Mouse (Mus musculus) cerebellum, adult 9-11 months (tissue): ENCODE measurements around the gene Alkbh3.
A peak's percentile ranks its signal among the peaks of the same experiment; 100 is the strongest.

Experiments
- DNase-seq: peaks from one replicate; pipeline ENCODE4 v3.0.0; 2022

Alkbh3 gene

GRCm38 (mm10) chr2:93992259-93992658 is 18.3 kb downstream of the Alkbh3 start:
- DNase-seq, result no peak

- DNase-seq, result no peak
Observed at GRCm38 (mm10) chr2:93991336-93991735, 19.3 kb downstream of the Alkbh3 start.

- no peak for DNase-seq
Observed at GRCm38 (mm10) chr2:93988440-93988839, 22.2 kb downstream of the Alkbh3 start.

GRCm38 (mm10) chr2:93982457-93983235 is 28.0 kb downstream of the Alkbh3 start:
- DNase-seq, result no peak

DNA sequence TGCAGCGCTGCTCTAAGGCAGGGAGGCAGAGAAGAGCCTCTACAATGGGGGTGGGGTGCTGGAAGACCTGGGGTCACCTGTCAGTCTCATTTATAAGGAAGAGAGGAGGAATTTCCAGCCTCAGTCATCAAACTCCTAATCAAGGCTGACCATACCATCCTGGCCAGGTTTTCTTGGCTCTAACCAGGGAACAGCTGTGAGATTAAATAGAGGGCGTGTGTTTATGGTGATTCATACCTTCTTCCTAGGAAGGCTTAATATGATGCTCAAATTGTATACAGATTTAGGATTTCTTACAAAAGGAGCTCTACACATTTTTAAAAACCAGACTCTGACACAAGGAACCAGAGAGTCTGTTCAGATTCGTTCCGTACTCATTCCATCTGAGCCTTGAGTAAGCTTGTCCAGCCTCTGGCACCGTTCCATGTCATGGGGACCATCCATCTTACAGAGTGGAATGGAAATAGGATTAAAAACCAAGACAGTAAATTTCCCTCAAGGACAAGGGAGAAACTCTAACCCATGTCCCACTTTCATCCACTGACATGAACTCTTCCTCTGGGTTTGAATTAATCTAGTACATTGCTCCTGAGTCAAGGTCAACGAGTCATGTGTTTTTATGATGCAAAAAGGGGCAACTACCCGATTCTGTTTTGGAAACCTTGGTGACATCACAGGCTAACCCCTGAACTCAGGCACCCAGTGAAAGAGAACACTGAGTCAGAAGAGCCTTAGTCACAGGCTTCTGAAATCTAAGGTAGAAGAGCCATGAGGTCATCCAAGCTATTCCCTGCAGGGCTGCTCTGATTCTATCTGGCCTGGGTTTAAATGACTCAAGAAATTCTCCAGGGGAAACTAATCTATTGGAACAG is 31.1 kb downstream of the Alkbh3 start:
- peak; percentile 35 for DNase-seq

GRCm38 (mm10) chr2:93976436-93977252 is 34.0 kb downstream of the Alkbh3 start:
- peak; percentile 61 for DNase-seq

- DNase-seq, result no peak
Observed at GRCm38 (mm10) chr2:93975526-93976435, 34.8 kb downstream of the Alkbh3 start.

- no peak for DNase-seq
Observed at GRCm38 (mm10) chr2:93975041-93975440, 35.6 kb downstream of the Alkbh3 start.

GRCm38 (mm10) chr2:93971647-93972046 is 39.0 kb downstream of the Alkbh3 start:
- no peak for DNase-seq

DNA sequence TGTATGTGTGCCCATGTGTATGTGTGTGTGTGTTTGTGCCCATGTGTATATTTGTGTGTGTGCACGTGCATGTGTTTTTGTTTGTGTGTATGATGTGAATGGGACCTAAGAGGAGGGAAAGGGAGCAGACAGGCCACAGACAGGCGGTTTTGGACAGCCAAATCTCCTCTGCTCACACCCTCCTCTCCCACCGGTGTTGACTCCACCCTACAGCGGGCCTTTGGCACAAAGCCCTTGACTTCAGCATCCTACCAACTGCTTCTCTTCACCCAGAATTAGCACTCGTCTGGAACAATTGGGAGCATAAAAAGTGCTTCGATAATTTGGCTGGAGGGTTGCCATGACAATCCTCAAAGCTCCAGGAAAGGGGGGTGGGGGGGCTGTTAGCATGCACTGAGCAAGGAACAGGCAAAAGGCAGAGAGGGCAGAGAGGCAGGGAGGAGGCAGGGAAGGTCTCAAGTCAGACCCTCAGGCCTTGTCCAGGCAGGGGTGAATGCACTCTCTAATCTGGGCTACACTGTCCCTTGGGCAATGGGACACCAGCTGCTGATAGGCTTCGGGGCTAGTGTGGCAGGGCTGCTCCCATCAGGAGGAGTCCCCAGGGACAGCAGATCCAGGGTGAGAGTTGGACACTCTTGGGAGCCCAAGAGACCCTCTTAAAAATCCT is 46.0 kb downstream of the Alkbh3 start:
- DNase-seq, result peak; percentile 63

DNA sequence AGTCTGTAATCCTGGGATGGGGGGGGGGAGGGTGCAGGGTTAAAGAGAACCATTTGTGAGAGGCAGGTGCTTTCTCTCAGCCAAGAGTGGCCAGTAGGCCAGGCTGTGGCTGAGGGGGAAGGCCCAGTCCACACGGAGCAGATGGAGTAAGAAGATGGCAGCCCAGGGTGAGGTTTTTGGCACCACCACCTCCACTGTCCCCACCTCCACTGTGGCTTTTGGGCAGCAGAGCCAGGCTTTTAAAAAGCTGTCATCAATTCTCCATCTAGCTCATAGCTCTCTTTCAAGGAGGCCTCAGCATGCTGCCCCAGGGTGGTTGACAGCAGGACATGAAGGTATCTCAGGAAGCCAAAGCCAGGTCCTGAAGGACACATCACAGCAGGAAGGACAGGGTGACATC is 46.8 kb downstream of the Alkbh3 start:
- DNase-seq, result peak; percentile 69

GRCm38 (mm10) chr2:93961716-93962115 is 48.9 kb downstream of the Alkbh3 start:
- DNase-seq, result peak; percentile 94

- DNase-seq, result no peak
Observed at GRCm38 (mm10) chr2:93959346-93959745, 51.3 kb downstream of the Alkbh3 start.

- DNase-seq, result no peak
Observed at GRCm38 (mm10) chr2:93958216-93958615, 52.4 kb downstream of the Alkbh3 start.

DNA sequence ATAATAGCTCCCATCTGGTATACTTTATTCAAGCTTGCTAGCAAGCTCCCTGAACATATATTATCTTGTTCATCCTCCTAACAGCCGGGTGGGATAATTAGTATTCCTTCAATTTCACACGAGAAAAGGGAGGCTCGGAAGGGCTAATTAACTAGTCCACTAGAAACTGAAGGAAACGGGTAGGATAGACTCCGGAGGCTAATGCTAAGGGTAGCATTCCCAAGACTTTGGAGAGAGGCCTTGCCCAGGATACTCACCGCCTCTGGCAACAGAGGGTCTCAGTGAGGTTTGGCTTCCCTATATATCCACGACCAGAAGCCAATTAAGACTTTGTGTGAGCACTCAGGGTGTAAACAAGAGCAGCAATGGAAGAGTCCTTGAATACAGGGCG is 52.8 kb downstream of the Alkbh3 start:
- DNase-seq, result no peak

GRCm38 (mm10) chr2:93956908-93957784 is 53.5 kb downstream of the Alkbh3 start, which contains the start of gene Gm13889:
Gm13889 (minus strand) TSS chr2:93957201.
- peak; percentile 76 for DNase-seq

- peak; percentile 75 for DNase-seq
Observed at GRCm38 (mm10) chr2:93956331-93956801, 54.2 kb downstream of the Alkbh3 start.

- no peak for DNase-seq
Observed at GRCm38 (mm10) chr2:93955886-93956285, 54.7 kb downstream of the Alkbh3 start.

GRCm38 (mm10) chr2:93954781-93955578 is 55.6 kb downstream of the Alkbh3 start:
- DNase-seq, result peak; percentile 69
